Comparison of ENCODE assay signal across 8 mouse cellular contexts in the genomic region with DNA sequence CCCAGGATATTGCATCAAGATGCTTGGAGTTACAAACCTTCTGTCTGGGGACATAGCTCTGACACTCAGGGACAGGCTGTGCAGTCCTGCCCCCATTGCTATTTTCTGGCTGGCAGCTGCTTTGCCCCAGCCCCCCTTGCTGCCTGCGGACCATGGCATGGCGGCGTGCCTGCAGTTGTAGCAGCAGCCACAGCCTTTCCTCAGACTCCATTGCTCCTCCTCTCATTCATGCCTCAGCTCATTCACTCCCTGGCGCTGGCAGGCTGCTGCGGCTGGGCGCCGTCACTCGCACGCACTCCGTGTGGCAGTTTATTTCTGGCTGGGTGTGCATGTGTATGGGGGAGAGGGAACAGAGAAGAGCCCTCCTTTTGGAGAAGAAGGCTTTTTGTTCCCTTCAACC. TPM values are rescaled to one million over a fixed set of nuclear protein-coding genes. Genes with fewer than 3 reads are reported as not detected.
DNase-seq lines count a peak whose midpoint lies in the region; ATAC-seq and TF ChIP-seq lines count a peak whose summit lies in the region.

No protein-coding gene starts in this region.

- intact Hi-C loops in heart, postnatal 10 days (cut with DNase I) = no loop called here

- no peak overlapping the region for H3K27ac ChIP-seq in embryonic facial prominence, embryonic 15.5 days (replicated peaks)
- H3K27ac ChIP-seq in limb, embryonic 12.5 days = no peak overlapping the region
- H3K27ac ChIP-seq in neural tube, embryonic 13.5 days (replicated peaks) = peak overlapping the region; percentile 57
- no peak overlapping the region for H3K27ac ChIP-seq in intestine, embryonic 16.5 days (ENCODE audit: low read length)

- no peaks in the 10 kb centered on the region for H3K27me3 ChIP-seq in embryonic facial prominence, embryonic 15.5 days
- no peaks in the 10 kb centered on the region for H3K27me3 ChIP-seq in limb, embryonic 12.5 days
- no peaks in the 10 kb centered on the region; the same call in 1 of the 2 replicates for H3K27me3 ChIP-seq in neural tube, embryonic 13.5 days
- no peaks in the 10 kb centered on the region for H3K27me3 ChIP-seq in intestine, embryonic 16.5 days (replicated peaks; ENCODE audit: control insufficient read depth, insufficient read depth, low read length)

- no peaks in the 10 kb centered on the region for H3K36me3 ChIP-seq in embryonic facial prominence, embryonic 15.5 days
- no peaks in the 10 kb centered on the region for H3K36me3 ChIP-seq in limb, embryonic 12.5 days
- no peaks in the 10 kb centered on the region for H3K36me3 ChIP-seq in neural tube, embryonic 13.5 days
- H3K36me3 ChIP-seq in intestine, embryonic 16.5 days (ENCODE audit: control insufficient read depth, insufficient read depth, low read length) = no peaks in the 10 kb centered on the region

- peak; percentile 93 for DNase-seq in brain, embryonic 14.5 days (ENCODE audit: low read depth)
- DNase-seq in heart, postnatal 10 days = peak; percentile 53 to 61
- DNase-seq in yolk sac, embryonic 10.5 days (ENCODE audit: low spot score) = no peak

- no peaks in the 10 kb centered on the region for H3K9me3 ChIP-seq in embryonic facial prominence, embryonic 15.5 days (replicated peaks)
- H3K9me3 ChIP-seq in limb, embryonic 12.5 days = no peaks in the 10 kb centered on the region
- H3K9me3 ChIP-seq in neural tube, embryonic 13.5 days = no peaks in the 10 kb centered on the region
- H3K9me3 ChIP-seq in intestine, embryonic 16.5 days (ENCODE audit: control insufficient read depth, low read length) = no peaks in the 10 kb centered on the region

- peak; percentile 21; the same call in 1 of the 2 replicates for ATAC-seq in embryonic facial prominence, embryonic 15.5 days (ENCODE audit: insufficient number of reproducible peaks, low FRiP score, low TSS enrichment, low read depth)
- no peak for ATAC-seq in limb, embryonic 12.5 days (ENCODE audit: insufficient number of reproducible peaks, insufficient read depth, low FRiP score, low TSS enrichment, low read depth)
- ATAC-seq in neural tube, embryonic 13.5 days (ENCODE audit: low read depth) = peak; percentile 58
- no peak for ATAC-seq in intestine, embryonic 16.5 days
- ATAC-seq in cerebellum, adult (ENCODE audit: insufficient number of reproducible peaks, low FRiP score, low TSS enrichment) = no peak

- peak overlapping the region; percentile 10; the same call in 1 of the 2 replicates for H3K4me2 ChIP-seq in embryonic facial prominence, embryonic 15.5 days (replicated peaks)
- peak overlapping the region; percentile 21; the same call in 1 of the 2 replicates for H3K4me2 ChIP-seq in limb, embryonic 12.5 days
- peak overlapping the region; percentile 83 for H3K4me2 ChIP-seq in neural tube, embryonic 13.5 days
- H3K4me2 ChIP-seq in intestine, embryonic 16.5 days (ENCODE audit: low read depth, low read length) = no peak overlapping the region

- peaks cover 31% of the 10 kb centered on the region for H3K4me1 ChIP-seq in embryonic facial prominence, embryonic 15.5 days
- H3K4me1 ChIP-seq in limb, embryonic 12.5 days (replicated peaks) = peaks cover 31% of the 10 kb centered on the region
- peaks cover 38% of the 10 kb centered on the region for H3K4me1 ChIP-seq in neural tube, embryonic 13.5 days (replicated peaks)
- 0 out of 2 replicates have a peak, but pooled peaks cover 6% of the 10 kb centered on the region for H3K4me1 ChIP-seq in intestine, embryonic 16.5 days (ENCODE audit: control insufficient read depth, insufficient read depth, low read length)

- no peak overlapping the region; the same call in 1 of the 2 replicates for H3K4me3 ChIP-seq in embryonic facial prominence, embryonic 15.5 days (replicated peaks)
- H3K4me3 ChIP-seq in limb, embryonic 12.5 days (replicated peaks) = no peak overlapping the region
- peak overlapping the region; percentile 54 for H3K4me3 ChIP-seq in neural tube, embryonic 13.5 days
- H3K4me3 ChIP-seq in intestine, embryonic 16.5 days (ENCODE audit: low read length) = no peak overlapping the region

- no peak for TF ChIP-seq CTCF in brain, embryonic 14.5 days (IDR thresholded peaks at IDR 0.05; ENCODE audit: borderline replicate concordance, extremely low read depth, insufficient read depth, insufficient read length)

- 29% methylated on average over 10 of the region's 10 CpGs for WGBS in embryonic facial prominence, embryonic 15.5 days
- WGBS in limb, embryonic 12.5 days = 43% methylated on average over 10 of the region's 10 CpGs
- WGBS in neural tube, embryonic 13.5 days = 10% methylated on average over 10 of the region's 10 CpGs
- WGBS in intestine, embryonic 16.5 days = 52% methylated on average over 10 of the region's 10 CpGs

- TF ChIP-seq POLR2A in brain, embryonic 14.5 days (IDR thresholded peaks at IDR 0.05; ENCODE audit: borderline replicate concordance, extremely low read depth, insufficient read depth, insufficient read length, poor library complexity, severe bottlenecking) = no peak

- no peak overlapping the region for H3K9ac ChIP-seq in embryonic facial prominence, embryonic 15.5 days
- no peak overlapping the region for H3K9ac ChIP-seq in limb, embryonic 12.5 days (replicated peaks)
- peak overlapping the region; percentile 78 for H3K9ac ChIP-seq in neural tube, embryonic 13.5 days
- no peak overlapping the region for H3K9ac ChIP-seq in intestine, embryonic 16.5 days (ENCODE audit: low read depth, low read length)

RNA-seq across cellular contexts. Expression of gene Camk1g, which starts 2.0 kb away (rescaled TPM):
- 40.8 and 47.3 TPM in 2 replicates for polyA plus RNA-seq in brain, embryonic 14.5 days (2012; rRNA removed)
- 14.6 and 15.4 TPM in 2 replicates for polyA plus RNA-seq in embryonic facial prominence, embryonic 15.5 days (2015; fragmentation: Nextera tagmentation; extraction: Ambion mirVana)
- total RNA-seq in heart, postnatal 10 days (2021) = 1 to 10 TPM; 1.4 to 1.6 TPM
- polyA plus RNA-seq in limb, embryonic 12.5 days (2016; fragmentation: Nextera tagmentation; extraction: Ambion mirVana) = 20.2 and 21.7 TPM in 2 replicates
- 31.8 and 34.3 TPM in 2 replicates for polyA plus RNA-seq in neural tube, embryonic 13.5 days (2015; fragmentation: Nextera tagmentation; extraction: Ambion mirVana)
- polyA plus RNA-seq in intestine, embryonic 16.5 days (2015; fragmentation: Nextera tagmentation; extraction: Ambion mirVana) = 4.7 and 5.2 TPM in 2 replicates

Comparison
In these comparisons a context has a peak if more than half of its experiments do, and no peak if none do; other contexts are left out.
1. ATAC-seq: peak in embryonic facial prominence, embryonic 15.5 days (single experiment) and neural tube, embryonic 13.5 days (single experiment); none in limb, embryonic 12.5 days (single experiment), intestine, embryonic 16.5 days (single experiment) and cerebellum, adult (single experiment).